Mouse (Mus musculus): Measurements from ENCODE around the gene Il22ra1. TPM values are rescaled to one million over a fixed set of nuclear protein-coding genes. Genes with fewer than 3 reads are reported as not detected.

The Il22ra1 gene
- polyA plus RNA-seq, 1 experiment from 2014 or later = 0.33 TPM

Other genes with a start within 250 kb of the Il22ra1 start
- gene Stpg1, start 233.4 kb upstream of the Il22ra1 start, polyA plus RNA-seq (2014; fragmentation: Nextera tagmentation; extraction: Ambion mirVana) = 0.65 TPM in 1 of 2 replicates, not detected in the other
- gene Nipal3, start 233.1 kb upstream of the Il22ra1 start, polyA plus RNA-seq (2014; fragmentation: Nextera tagmentation; extraction: Ambion mirVana) = 2.9 and 3.0 TPM in 2 replicates
- gene Grhl3, start 154.5 kb upstream of the Il22ra1 start, polyA plus RNA-seq (2014; fragmentation: Nextera tagmentation; extraction: Ambion mirVana) = 13.3 and 21.3 TPM in 2 replicates
- gene Ifnlr1, start 41.9 kb upstream of the Il22ra1 start, polyA plus RNA-seq (2014; fragmentation: Nextera tagmentation; extraction: Ambion mirVana) = 1.1 TPM in 2 replicates
- gene Myom3, start 31.5 kb downstream of the Il22ra1 start, polyA plus RNA-seq (2014; fragmentation: Nextera tagmentation; extraction: Ambion mirVana) = 9.9 and 10.2 TPM in 2 replicates
- gene Srsf10, start 127.6 kb downstream of the Il22ra1 start, polyA plus RNA-seq (2014; fragmentation: Nextera tagmentation; extraction: Ambion mirVana) = 212 and 235 TPM in 2 replicates
- 158 and 162 TPM in 2 replicates for gene Pnrc2, start 145.7 kb downstream of the Il22ra1 start, polyA plus RNA-seq (2014; fragmentation: Nextera tagmentation; extraction: Ambion mirVana)
- 0.69 and 1.1 TPM in 2 replicates for gene Cnr2, start 167.2 kb downstream of the Il22ra1 start, polyA plus RNA-seq (2014; fragmentation: Nextera tagmentation; extraction: Ambion mirVana)
- gene Fuca1, start 192.6 kb downstream of the Il22ra1 start, polyA plus RNA-seq (2014; fragmentation: Nextera tagmentation; extraction: Ambion mirVana) = 70.2 and 79.5 TPM in 2 replicates
- gene Hmgcl, start 218.3 kb downstream of the Il22ra1 start, polyA plus RNA-seq (2014; fragmentation: Nextera tagmentation; extraction: Ambion mirVana) = 81.7 and 89.4 TPM in 2 replicates
- 50.5 and 56.1 TPM in 2 replicates for gene Gale, start 235.6 kb downstream of the Il22ra1 start, polyA plus RNA-seq (2014; fragmentation: Nextera tagmentation; extraction: Ambion mirVana)
- gene Lypla2, start 244.5 kb downstream of the Il22ra1 start, polyA plus RNA-seq (2014; fragmentation: Nextera tagmentation; extraction: Ambion mirVana) = 87.6 and 97.8 TPM in 2 replicates

Measured in embryonic facial prominence, embryonic 14.5 days (tissue).